Comparison of ENCODE assay signal across 15 mouse cellular contexts in the genomic region with DNA sequence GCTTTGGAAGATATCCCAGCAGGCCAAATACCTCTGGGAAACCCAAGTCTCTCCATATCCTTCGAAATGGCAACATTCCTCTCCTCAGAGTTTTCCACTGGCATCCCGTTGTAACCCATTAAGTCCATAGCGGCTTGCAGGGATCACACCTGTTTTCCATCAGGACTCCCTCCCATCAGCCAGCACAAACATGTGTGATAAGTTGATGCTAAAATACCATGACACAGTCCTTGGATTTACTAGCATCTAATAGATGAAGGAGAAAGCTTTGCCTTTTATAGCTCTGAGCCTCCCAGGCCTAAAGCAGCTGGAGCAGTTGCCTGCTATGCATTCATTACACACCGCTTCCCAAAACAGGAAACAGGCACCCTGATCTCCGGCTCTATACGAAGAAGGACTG.
DNase-seq lines count a peak whose midpoint lies in the region; ATAC-seq lines count a peak whose summit lies in the region.
"Had no signal": no experiment of that assay in that cellular context is flagged by ENCODE, and none has a peak within 500 bp of the region (broad histone marks: within the 10 kb centered on the region; RNA-seq: fewer than 3 reads in every experiment).

No protein-coding gene starts in this region.

- no peaks in the 10 kb centered on the region for H3K27me3 ChIP-seq in heart, embryonic 13.5 days (replicated peaks)
- no peaks in the 10 kb centered on the region for H3K27me3 ChIP-seq in heart, embryonic 11.5 days (ENCODE audit: control insufficient read depth, insufficient read depth, low read length)
- no peaks in the 10 kb centered on the region for H3K27me3 ChIP-seq in intestine, embryonic 14.5 days (replicated peaks; ENCODE audit: control insufficient read depth, insufficient read depth, low read length)
- H3K27me3 ChIP-seq in stomach, embryonic 14.5 days (ENCODE audit: control insufficient read depth, insufficient read depth, low read length): no peaks in the 10 kb centered on the region

- H3K4me2 ChIP-seq in heart, embryonic 13.5 days: no peak overlapping the region
- H3K4me2 ChIP-seq in heart, embryonic 11.5 days: no peak overlapping the region
- no peak overlapping the region for H3K4me2 ChIP-seq in intestine, embryonic 14.5 days (ENCODE audit: low read length)
- no peak overlapping the region for H3K4me2 ChIP-seq in stomach, embryonic 14.5 days (replicated peaks; ENCODE audit: low read depth, low read length)
- H3K4me2 ChIP-seq: hindbrain, embryonic 14.5 days; midbrain, embryonic 11.5 days had no signal

- 32% methylated on average over 6 of the region's 6 CpGs for WGBS in heart, embryonic 13.5 days
- WGBS in heart, embryonic 11.5 days (ENCODE audit: insufficient replicate concordance): 37% methylated on average over 6 of the region's 6 CpGs
- WGBS in intestine, embryonic 14.5 days: 35% methylated on average over 6 of the region's 6 CpGs
- WGBS in stomach, embryonic 14.5 days: 32% methylated on average over 6 of the region's 6 CpGs

- no peak overlapping the region for H3K4me3 ChIP-seq in heart, embryonic 13.5 days
- no peak overlapping the region for H3K4me3 ChIP-seq in heart, embryonic 11.5 days (ENCODE audit: low read depth, low read length)
- no peak overlapping the region for H3K4me3 ChIP-seq in intestine, embryonic 14.5 days (ENCODE audit: low read depth, low read length)
- H3K4me3 ChIP-seq in stomach, embryonic 14.5 days (ENCODE audit: low read depth, low read length): no peak overlapping the region
- H3K4me3 ChIP-seq: erythroblast, embryonic 14.5 days had no signal

- no peaks in the 10 kb centered on the region for H3K9me3 ChIP-seq in heart, embryonic 13.5 days
- H3K9me3 ChIP-seq in heart, embryonic 11.5 days (replicated peaks; ENCODE audit: control insufficient read depth, low read length): no peaks in the 10 kb centered on the region
- H3K9me3 ChIP-seq in intestine, embryonic 14.5 days (ENCODE audit: control insufficient read depth, low read length): no peaks in the 10 kb centered on the region
- no peaks in the 10 kb centered on the region for H3K9me3 ChIP-seq in stomach, embryonic 14.5 days (ENCODE audit: control insufficient read depth, low read depth, low read length)

- H3K27ac ChIP-seq in heart, embryonic 13.5 days (replicated peaks): peak overlapping the region; percentile 64
- H3K27ac ChIP-seq in heart, embryonic 11.5 days (ENCODE audit: low read depth, low read length): no peak overlapping the region
- H3K27ac ChIP-seq in intestine, embryonic 14.5 days (ENCODE audit: low read depth): peak overlapping the region; percentile 57
- H3K27ac ChIP-seq in stomach, embryonic 14.5 days (ENCODE audit: low read length): peak overlapping the region; percentile 66; the same call in 1 of the 2 replicates
- H3K27ac ChIP-seq: hindbrain, embryonic 14.5 days had no signal

- peak; percentile 43 for DNase-seq in embryo, embryonic 11.5 days (ENCODE audit: low read depth, low spot score)
- DNase-seq in intestine, embryonic 14.5 days (ENCODE audit: low spot score): no peak
- no peak for DNase-seq in thymus, postnatal 36 days
- no peak for DNase-seq in adrenal gland, postnatal 36 days
- DNase-seq in frontal cortex, adult 2 months (ENCODE audit: extremely low spot score in 1 of 2, low spot score in 1 of 2): no peak
- DNase-seq: cerebellum, adult 2 months; kidney, postnatal 10 days; thymus, adult 2 months had no signal

- no peaks in the 10 kb centered on the region for H3K36me3 ChIP-seq in heart, embryonic 13.5 days
- no peaks in the 10 kb centered on the region for H3K36me3 ChIP-seq in heart, embryonic 11.5 days (ENCODE audit: control insufficient read depth, insufficient read depth, low read length)
- no peaks in the 10 kb centered on the region for H3K36me3 ChIP-seq in intestine, embryonic 14.5 days (ENCODE audit: control insufficient read depth, insufficient read depth, low read length)
- H3K36me3 ChIP-seq in stomach, embryonic 14.5 days (ENCODE audit: control insufficient read depth, insufficient read depth, low read length): no peaks in the 10 kb centered on the region

- peak overlapping the region; percentile 3; the same call in 1 of the 2 replicates for H3K9ac ChIP-seq in heart, embryonic 13.5 days
- H3K9ac ChIP-seq in heart, embryonic 11.5 days (ENCODE audit: low read depth, low read length): no peak overlapping the region
- no peak overlapping the region for H3K9ac ChIP-seq in intestine, embryonic 14.5 days (ENCODE audit: low read length)
- H3K9ac ChIP-seq in stomach, embryonic 14.5 days (replicated peaks; ENCODE audit: low read depth, low read length): no peak overlapping the region
- H3K9ac ChIP-seq: hindbrain, embryonic 14.5 days had no signal

- peaks cover 33% of the 10 kb centered on the region for H3K4me1 ChIP-seq in heart, embryonic 13.5 days
- H3K4me1 ChIP-seq in heart, embryonic 11.5 days (ENCODE audit: control insufficient read depth, insufficient read depth, low read length): peaks cover 10% of the 10 kb centered on the region; the same call in 1 of the 2 replicates
- H3K4me1 ChIP-seq in intestine, embryonic 14.5 days (replicated peaks; ENCODE audit: control insufficient read depth, insufficient read depth, low read length): peaks cover 23% of the 10 kb centered on the region
- peaks cover 14% of the 10 kb centered on the region; the same call in 1 of the 2 replicates for H3K4me1 ChIP-seq in stomach, embryonic 14.5 days (ENCODE audit: control insufficient read depth, insufficient read depth, low read length)

- no peak for ATAC-seq in heart, embryonic 13.5 days (ENCODE audit: extremely low read depth, insufficient number of reproducible peaks, low FRiP score, low TSS enrichment)
- ATAC-seq in heart, embryonic 11.5 days (replicated peaks; ENCODE audit: insufficient number of reproducible peaks, low FRiP score, low TSS enrichment): no peak
- ATAC-seq in intestine, embryonic 14.5 days (replicated peaks; ENCODE audit: low FRiP score, low TSS enrichment, low read depth): peak; percentile 79
- no peak for ATAC-seq in stomach, embryonic 14.5 days (ENCODE audit: insufficient number of reproducible peaks, insufficient read depth, low FRiP score, low read depth)
- ATAC-seq: activated CD4-positive, CD25-positive, alpha-beta regulatory T cell, adult 4 months had no signal
